Mouse (Mus musculus): ENCODE results near the gene Kcnk7.

The Kcnk7 gene

GRCm38 (mm10) chr19:5690343-5690735, 13.8 kb upstream of the Kcnk7 start:
- no peak for DNase-seq

GRCm38 (mm10) chr19:5691601-5692000, 12.6 kb upstream of the Kcnk7 start:
- DNase-seq, result no peak

DNA sequence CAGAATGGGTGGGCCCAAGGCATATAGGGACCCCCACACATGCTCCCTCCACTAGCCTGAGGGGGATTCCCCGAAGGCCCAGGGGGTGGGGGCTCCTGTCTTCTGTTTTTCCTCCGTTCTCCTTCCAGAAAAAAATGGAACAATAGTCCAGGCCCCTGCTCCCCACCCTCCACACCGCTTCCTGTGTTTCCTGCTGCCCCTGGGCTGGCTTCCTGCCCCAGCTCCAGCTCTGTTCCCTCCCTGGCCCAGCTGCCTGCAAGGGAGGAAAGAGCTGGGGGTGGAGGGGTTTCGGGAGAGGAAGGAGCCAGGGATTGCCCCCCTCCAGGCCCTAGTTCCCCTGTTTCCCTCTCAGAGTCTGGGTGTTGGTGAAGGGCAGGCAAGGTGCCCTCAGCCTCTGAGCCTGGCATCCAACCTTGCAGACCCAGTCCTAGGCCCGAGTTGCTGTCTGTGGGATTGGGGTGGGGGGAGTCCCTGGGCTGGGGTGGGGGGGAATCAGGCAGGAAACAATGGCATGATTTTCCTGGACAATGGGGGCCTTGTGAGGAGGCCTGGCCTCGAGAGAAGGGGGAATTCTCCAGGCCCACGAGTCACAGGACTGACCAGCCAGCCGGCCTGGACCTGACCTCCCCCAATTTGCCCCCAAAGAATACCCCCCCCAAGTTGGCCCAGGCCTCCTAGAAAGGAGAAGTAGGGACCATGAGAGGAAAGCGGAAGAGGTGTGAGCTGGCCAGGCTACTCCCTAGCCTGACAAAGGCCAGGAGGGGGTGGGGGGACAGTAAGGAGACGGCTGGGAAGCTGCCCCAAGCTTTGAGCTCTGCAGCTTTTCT, 11.9 kb upstream of the Kcnk7 start:
- DNase-seq, result peak; percentile 61

DNA sequence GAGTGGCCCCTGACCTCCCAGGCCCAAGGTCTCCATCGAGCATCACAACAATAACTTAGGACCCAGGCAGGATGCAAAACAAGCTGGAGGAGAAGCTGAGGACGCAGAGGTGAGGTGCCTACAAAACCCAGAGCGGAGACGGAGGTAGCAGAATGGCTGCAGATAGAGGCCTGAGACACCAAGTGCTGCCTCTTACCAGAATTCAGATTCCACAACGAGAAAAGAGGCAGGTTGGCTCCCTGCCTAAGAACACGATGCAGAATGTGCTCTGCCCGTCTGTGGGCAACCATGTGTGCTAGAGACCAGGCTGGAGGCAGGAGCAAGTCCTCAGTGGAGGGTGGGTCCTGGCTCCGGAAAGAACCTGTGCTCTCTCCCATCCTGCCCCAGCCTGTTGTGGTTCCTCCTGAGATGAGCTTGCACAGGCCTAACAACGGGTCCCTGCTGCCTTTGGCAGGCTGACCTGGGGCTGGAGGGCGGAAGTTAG, 11.2 kb upstream of the Kcnk7 start:
- DNase-seq, result no peak

DNA sequence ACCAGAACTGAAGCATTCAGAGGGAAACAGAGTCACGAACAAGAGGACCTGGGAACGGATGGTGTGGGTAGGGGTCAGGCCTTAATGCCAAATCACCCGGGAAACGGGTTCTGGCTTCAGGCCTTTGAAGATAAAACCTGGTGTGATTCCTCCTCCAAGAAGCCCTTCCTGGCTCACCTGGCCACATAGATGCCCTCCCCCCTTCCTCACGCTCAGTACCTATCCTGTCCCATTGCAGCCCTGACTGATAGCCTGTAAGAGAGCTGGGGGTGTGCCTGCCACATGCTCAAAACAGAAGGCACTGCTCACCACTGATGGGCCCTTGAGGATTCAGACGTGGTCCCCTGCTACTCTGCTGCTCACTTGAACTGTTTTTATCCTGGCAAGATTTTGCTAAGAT, 10.4 kb upstream of the Kcnk7 start:
- DNase-seq, result no peak

DNA sequence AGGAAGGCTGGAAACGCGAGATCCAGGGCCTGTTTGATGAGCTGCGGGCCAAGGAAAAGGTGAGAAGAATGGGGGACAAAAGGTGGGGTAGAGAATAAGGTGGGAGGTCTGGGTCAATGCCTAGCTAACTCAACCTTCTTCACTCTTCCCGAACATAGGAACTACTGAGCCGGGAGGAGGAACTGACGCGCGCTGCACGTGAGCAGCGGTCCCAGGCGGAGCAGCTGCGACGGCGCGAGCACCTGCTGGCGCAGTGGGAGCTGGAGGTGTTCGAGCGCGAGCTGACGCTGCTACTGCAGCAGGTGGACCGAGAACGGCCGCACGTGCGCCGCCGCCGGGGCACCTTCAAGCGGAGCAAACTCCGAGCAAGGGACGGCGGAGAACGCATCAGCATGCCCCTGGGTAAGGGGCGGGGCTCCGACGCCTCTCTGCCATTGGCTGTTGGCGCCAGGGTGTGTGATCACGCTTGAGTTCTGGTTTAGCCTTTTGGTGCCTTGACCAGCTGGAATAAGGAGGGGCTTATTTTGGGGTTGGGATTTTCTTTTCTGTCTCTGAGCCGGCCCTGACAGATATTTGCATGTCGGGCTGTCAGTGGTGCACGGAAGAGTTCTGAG, 8.2 kb upstream of the Kcnk7 start:
- no peak for DNase-seq

- DNase-seq, result no peak
Observed at GRCm38 (mm10) chr19:5704801-5705571, 819 bp downstream of the Kcnk7 start.

GRCm38 (mm10) chr19:5710068-5710467, 5.9 kb downstream of the Kcnk7 start:
- no peak for DNase-seq

DNA sequence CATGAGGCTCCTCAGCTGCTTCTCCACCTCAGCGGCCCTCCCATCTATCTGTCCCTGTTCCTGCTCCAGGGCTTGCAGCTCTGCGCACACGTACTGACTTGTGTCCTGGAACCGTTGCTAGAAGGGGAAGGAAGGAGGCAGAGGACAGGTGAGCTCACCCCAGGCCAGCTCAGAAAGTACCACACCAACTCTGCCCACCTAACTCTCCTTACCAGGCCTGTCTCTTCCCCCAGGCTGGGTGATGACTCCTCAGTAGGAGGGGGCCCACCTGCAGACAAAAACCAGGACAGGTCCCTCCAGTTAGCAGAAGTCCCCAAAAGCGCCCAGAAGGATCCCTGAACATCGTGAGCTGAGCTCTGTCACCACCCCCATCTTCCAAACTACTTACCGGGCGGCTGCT, 6.4 kb downstream of the Kcnk7 start:
- DNase-seq, result no peak

DNA sequence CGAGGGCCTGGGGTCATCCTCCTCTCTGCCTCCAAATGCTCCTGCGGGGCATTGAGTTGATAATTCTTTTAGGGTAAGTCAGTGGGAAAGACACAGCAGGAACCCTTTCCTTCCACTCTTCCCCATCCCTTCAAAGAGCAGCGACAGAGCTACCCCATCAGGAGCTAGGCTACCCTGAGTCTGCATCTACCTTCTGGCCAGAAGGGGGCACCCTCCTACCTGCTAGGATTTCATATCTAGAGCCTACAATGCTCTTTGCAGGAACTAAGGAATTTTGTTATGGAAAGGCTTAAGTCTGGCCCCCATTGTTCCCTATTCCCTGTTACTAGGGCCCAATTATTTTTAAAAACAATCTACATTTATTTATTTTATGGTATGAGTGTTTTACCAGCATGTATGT, 7.1 kb downstream of the Kcnk7 start:
- DNase-seq, result peak; percentile 68

DNA sequence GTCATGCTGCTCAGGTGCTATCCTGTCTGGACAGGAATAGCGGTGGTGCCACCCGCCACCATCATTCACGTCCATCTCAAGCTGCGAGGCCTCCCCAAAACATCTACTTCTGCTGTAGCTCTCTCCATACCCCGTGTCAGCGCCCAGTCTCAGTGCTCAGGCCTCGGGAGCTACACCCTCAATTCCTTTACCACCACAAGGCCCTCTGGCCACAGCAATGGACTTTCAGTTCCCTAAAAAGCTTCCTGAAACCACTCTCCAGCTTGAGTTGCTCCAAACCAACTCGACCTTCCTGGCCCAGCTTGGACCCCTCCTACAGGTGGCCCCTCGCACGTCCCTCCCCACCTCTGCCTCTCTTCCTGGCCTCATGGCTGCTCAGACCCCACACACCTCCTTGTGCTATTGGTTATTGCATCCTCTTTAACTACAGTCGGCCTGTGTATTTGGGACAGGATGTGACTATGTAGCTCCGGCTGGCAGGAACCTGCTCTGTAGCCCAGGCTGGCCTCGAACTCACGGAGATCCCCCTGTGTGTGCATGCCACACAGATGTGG, 7.8 kb downstream of the Kcnk7 start:
- no peak for DNase-seq

- DNase-seq, result no peak
Observed at GRCm38 (mm10) chr19:5713255-5713654, 9.1 kb downstream of the Kcnk7 start.

DNA sequence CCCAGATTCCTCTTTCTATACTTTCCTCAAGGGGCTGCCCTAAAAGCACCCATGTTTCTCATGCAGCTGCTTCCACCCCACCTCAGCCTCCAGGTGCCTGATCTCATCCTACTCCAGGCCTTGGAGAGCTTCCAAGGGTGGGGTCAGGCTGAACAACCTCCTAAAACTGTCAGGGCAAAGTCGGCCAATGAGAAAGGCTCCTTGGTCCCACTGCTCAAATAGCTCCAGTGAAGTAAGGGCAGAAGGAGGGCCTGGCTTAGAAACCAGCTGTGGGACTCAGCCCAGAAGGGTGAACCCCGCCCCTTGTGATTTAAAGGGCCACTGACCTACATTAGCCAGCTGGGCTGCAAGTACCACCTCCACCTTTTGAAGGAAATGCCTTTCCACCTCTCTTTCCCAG, 9.6 kb downstream of the Kcnk7 start:
- DNase-seq, result peak; percentile 82

- no peak for DNase-seq
Observed at GRCm38 (mm10) chr19:5715793-5716688, 11.9 kb downstream of the Kcnk7 start.

GRCm38 (mm10) chr19:5716955-5717354, 12.8 kb downstream of the Kcnk7 start:
- DNase-seq, result no peak

DNA sequence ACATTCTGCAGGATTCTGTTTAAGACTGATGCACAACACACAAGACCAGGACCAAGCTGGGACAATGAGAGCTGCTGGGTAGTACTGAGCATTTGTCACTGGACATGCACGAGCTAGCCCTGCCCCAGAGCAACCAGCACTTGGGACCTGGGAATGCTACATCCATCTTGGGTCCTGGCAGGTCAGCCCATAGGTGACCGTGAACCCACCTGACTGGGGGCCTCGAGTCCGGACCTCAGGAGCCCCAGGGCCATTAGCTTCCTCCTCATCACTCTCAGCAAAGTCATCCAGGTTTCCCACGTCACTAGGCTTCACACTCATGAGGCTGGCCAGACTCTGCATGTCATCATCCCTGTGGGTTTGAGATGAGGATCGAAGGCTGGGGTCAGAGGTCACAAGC, 17.1 kb downstream of the Kcnk7 start:
- no peak for DNase-seq

DNA sequence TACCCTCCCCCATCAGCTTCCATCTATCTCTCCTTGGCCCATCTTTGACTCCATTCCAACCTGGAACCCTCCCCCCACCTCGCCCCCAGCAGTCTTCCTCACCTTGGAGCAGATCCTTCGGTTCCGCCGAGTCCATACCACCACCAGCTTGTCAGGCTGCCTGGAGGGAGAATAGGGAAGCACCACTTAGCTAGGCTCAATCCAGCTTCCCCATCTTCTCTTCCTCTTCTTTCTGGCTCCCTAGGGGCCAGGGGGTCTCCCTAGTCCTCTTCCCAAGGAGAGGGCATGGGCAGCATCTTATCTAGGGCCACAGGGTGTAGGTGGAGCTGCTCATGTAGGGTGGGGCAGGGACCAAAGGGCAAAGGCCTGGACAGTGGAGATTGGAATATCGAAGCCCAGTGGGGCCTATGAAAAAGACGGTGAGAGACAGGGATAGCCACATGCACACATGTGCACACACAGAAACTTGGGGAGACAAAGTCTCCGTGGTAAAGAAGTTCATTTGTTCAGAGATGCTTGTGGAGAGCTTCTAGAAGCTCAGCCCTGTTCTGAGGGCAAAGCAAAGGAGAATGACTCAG, 18.8 kb downstream of the Kcnk7 start:
- DNase-seq, result no peak

GRCm38 (mm10) chr19:5723934-5724548, 19.9 kb downstream of the Kcnk7 start:
- DNase-seq, result no peak

DNA sequence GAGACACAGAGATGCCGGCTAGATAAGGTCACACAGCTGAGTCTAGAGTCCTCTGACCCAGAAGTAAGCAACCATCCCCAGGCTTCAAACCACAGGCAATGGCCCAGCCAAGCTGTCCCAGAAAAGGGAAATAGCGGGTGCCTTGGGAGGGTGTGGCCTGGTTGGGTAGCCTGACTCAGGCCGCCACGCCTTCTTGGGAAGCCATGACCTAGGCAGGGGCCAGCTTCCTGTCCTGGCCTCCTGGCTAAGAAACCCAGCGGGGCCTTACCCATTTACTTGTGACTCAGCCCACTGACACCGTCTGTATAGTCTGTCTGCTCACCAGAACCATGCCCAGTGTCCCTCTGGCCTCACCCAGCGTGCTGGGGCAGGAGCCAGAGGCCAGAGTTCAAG, 20.4 kb downstream of the Kcnk7 start:
- DNase-seq, result peak; percentile 82

GRCm38 (mm10) chr19:5725029-5725707, 21.0 kb downstream of the Kcnk7 start:
- DNase-seq, result peak; percentile 53

All from kidney, adult 11 months (tissue).